Mouse (Mus musculus) MEL (cell line): ENCODE measurements around the gene Bglap. TPM values are rescaled to one million over a fixed set of nuclear protein-coding genes. Genes with fewer than 3 reads are reported as not detected.

Source experiments
- DNase-seq: peaks from one replicate; pipeline ENCODE4 v3.0.0; 2011; ENCODE audit warnings: low read depth, low spot score
- H3K27ac ChIP-seq: 2 replicates; pipeline ENCODE4 v1.5.1; 2012; ENCODE audit warnings: low read depth, mild to moderate bottlenecking, control low read depth, low read length, moderate library complexity; ENCODE audit not compliant: control insufficient read depth
- H3K27me3 ChIP-seq, 2 experiments: fragments of 150-350 bp in 1 of 2; sonication (generic) in 1 of 2; 2 replicates each; pipeline ENCODE4 v1.6.1; 2012; ENCODE audit warnings: low read length in 2 of 2, mild to moderate bottlenecking in 2 of 2, improper control_type of control experiment in 1 of 2, moderate library complexity in 1 of 2; ENCODE audit not compliant: insufficient read depth in 2 of 2, control insufficient read depth in 1 of 2
- H3K36me3 ChIP-seq, 2 experiments: 2 replicates each; pipeline ENCODE4 v1.6.1; 2012 to 2014; ENCODE audit warnings: low read length in 2 of 2, improper control_type of control experiment in 1 of 2, inconsistent platforms in 1 of 2, mild to moderate bottlenecking in 1 of 2; ENCODE audit not compliant: insufficient read depth in 2 of 2, control insufficient read depth in 1 of 2
- H3K4me1 ChIP-seq, 2 experiments: fragments of 150-350 bp in 1 of 2; sonication (generic) in 1 of 2; 2 replicates each; pipeline ENCODE4 v1.6.1; 2012; ENCODE audit warnings: low read length in 2 of 2, improper control_type of control experiment in 1 of 2, mild to moderate bottlenecking in 1 of 2; ENCODE audit not compliant: insufficient read depth in 2 of 2, control insufficient read depth in 1 of 2
- H3K4me3 ChIP-seq, 2 experiments: fragments of 150-350 bp in 1 of 2; sonication (generic) in 1 of 2; 2 replicates each; pipeline ENCODE4 v1.5.1; 2012; ENCODE audit warnings: low read depth in 2 of 2, low read length in 2 of 2, mild to moderate bottlenecking in 2 of 2, moderate library complexity in 2 of 2, control low read depth in 1 of 2, improper control_type of control experiment in 1 of 2; ENCODE audit not compliant: control insufficient read depth in 1 of 2, insufficient read depth in 1 of 2
- H3K79me2 ChIP-seq: 2 replicates; pipeline ENCODE4 v1.6.1; 2012; ENCODE audit warnings: mild to moderate bottlenecking, low read length, moderate library complexity; ENCODE audit not compliant: control insufficient read depth, poor library complexity, insufficient read depth
- H3K9ac ChIP-seq: 2 replicates; pipeline ENCODE4 v1.6.1; 2012; ENCODE audit warnings: low read depth, mild to moderate bottlenecking, control low read depth, low read length, moderate library complexity; ENCODE audit not compliant: control insufficient read depth, poor library complexity, severe bottlenecking
- H3K9me3 ChIP-seq: fragments of 150-350 bp; sonication (generic); replicated peaks from 2 replicates; pipeline ENCODE4 v1.6.1; 2012; ENCODE audit warnings: mild to moderate bottlenecking, low read length, improper control_type of control experiment, moderate library complexity; ENCODE audit not compliant: insufficient read depth
- CHD2 ChIP-seq: IDR thresholded peaks from 2 replicates; pipeline ENCODE4 v1.6.1; 2011; ENCODE audit warnings: low read length, improper control_type of control experiment
- ELF1 ChIP-seq: IDR thresholded peaks from 2 replicates; pipeline ENCODE4 v1.6.1; 2014; ENCODE audit warnings: low read depth, mild to moderate bottlenecking, inconsistent platforms, low read length, improper control_type of control experiment, moderate library complexity
- EP300 ChIP-seq, 2 experiments: IDR thresholded peaks; 2 replicates each; pipeline ENCODE4 v1.6.1; 2011; ENCODE audit warnings: improper control_type of control experiment in 2 of 2, low read length in 2 of 2, low read depth in 1 of 2, mild to moderate bottlenecking in 1 of 2
- HCFC1 ChIP-seq: IDR thresholded peaks from 2 replicates; pipeline ENCODE4 v1.6.1; 2012; ENCODE audit warnings: low read depth, mild to moderate bottlenecking, inconsistent platforms, low read length, improper control_type of control experiment, moderate library complexity
- JUND ChIP-seq: IDR thresholded peaks from 2 replicates; pipeline ENCODE4 v1.6.1; 2011; ENCODE audit warnings: low read depth, mild to moderate bottlenecking, improper control_type of control experiment, low read length
- KAT2A ChIP-seq: conservative IDR thresholded peaks from 2 replicates; pipeline ENCODE4 v1.6.1; 2012; ENCODE audit warnings: low read depth, low read length, improper control_type of control experiment, inconsistent platforms
- MAFK ChIP-seq: IDR thresholded peaks from 2 replicates; pipeline ENCODE4 v1.6.1; 2011; ENCODE audit warnings: low read depth, mild to moderate bottlenecking, low read length, improper control_type of control experiment, borderline replicate concordance
- MAX ChIP-seq: IDR thresholded peaks from 2 replicates; pipeline ENCODE4 v1.6.1; 2011; ENCODE audit warnings: low read length, improper control_type of control experiment
- MXI1 ChIP-seq: IDR thresholded peaks from 2 replicates; pipeline ENCODE4 v1.6.1; 2011; ENCODE audit warnings: mild to moderate bottlenecking, low read depth, low read length, improper control_type of control experiment
- MYC ChIP-seq: IDR thresholded peaks from 2 replicates; pipeline ENCODE4 v1.6.1; 2011; ENCODE audit warnings: low read depth, mild to moderate bottlenecking, low read length, improper control_type of control experiment, moderate library complexity
- NRF1 ChIP-seq: IDR thresholded peaks from 2 replicates; pipeline ENCODE4 v1.6.1; 2014; ENCODE audit warnings: low read depth, mild to moderate bottlenecking, inconsistent platforms, low read length, improper control_type of control experiment, moderate library complexity; ENCODE audit not compliant: poor library complexity, insufficient read depth, severe bottlenecking
- POLR2AphosphoS5 ChIP-seq: IDR thresholded peaks from 2 replicates; pipeline ENCODE4 v1.6.1; 2012; ENCODE audit warnings: low read depth, borderline replicate concordance, mild to moderate bottlenecking, inconsistent platforms, low read length, moderate library complexity, mixed read lengths
- RAD21 ChIP-seq: IDR thresholded peaks from 2 replicates; pipeline ENCODE4 v1.6.1; 2011; ENCODE audit warnings: mild to moderate bottlenecking, low read depth, low read length, improper control_type of control experiment
- RCOR1 ChIP-seq: IDR thresholded peaks from 2 replicates; pipeline ENCODE4 v1.6.1; 2012; ENCODE audit warnings: low read depth, mild to moderate bottlenecking, inconsistent platforms, low read length, improper control_type of control experiment
- SIN3A ChIP-seq: IDR thresholded peaks from 2 replicates; pipeline ENCODE4 v1.6.1; 2012; ENCODE audit warnings: low read length, improper control_type of control experiment, inconsistent platforms
- SMC3 ChIP-seq: IDR thresholded peaks from 2 replicates; pipeline ENCODE4 v1.6.1; 2011; ENCODE audit warnings: low read depth, low read length, improper control_type of control experiment
- TAL1 ChIP-seq: IDR thresholded peaks from 2 replicates; pipeline ENCODE4 v1.6.1; 2012; ENCODE audit warnings: mild to moderate bottlenecking, inconsistent platforms, low read length, moderate library complexity, mixed read lengths
- TBP ChIP-seq: IDR thresholded peaks from 2 replicates; pipeline ENCODE4 v1.8.0; 2011; ENCODE audit warnings: low read depth, low read length, improper control_type of control experiment
- TCF12 ChIP-seq: IDR thresholded peaks from 2 replicates; pipeline ENCODE4 v1.6.1; 2014; ENCODE audit warnings: low read depth, mild to moderate bottlenecking, inconsistent platforms, low read length, improper control_type of control experiment, moderate library complexity
- UBTF ChIP-seq: IDR thresholded peaks from 2 replicates; pipeline ENCODE4 v1.6.1; 2012; ENCODE audit warnings: low read depth, mild to moderate bottlenecking, inconsistent platforms, low read length, improper control_type of control experiment, moderate library complexity, borderline replicate concordance; ENCODE audit not compliant: insufficient read depth
- USF1 ChIP-seq: IDR thresholded peaks from 2 replicates; pipeline ENCODE4 v1.6.1; 2014; ENCODE audit warnings: low read depth, mild to moderate bottlenecking, inconsistent platforms, low read length, improper control_type of control experiment, moderate library complexity
- polyA plus RNA-seq, 2 experiments: library from polyadenylated mRNA; stranded (reverse) in 1 of 2; unstranded in 1 of 2; fragments of >175 nt in 1 of 2; fragments of >200 nt in 1 of 2; gene quantifications; 2 replicates each; pipeline versions ENCODE4 v1.2.1 to v1.2.4; 2012; ENCODE audit warnings: low replicate concordance in 2 of 2, low read depth in 1 of 2; ENCODE audit not compliant: insufficient read length in 2 of 2, insufficient read depth in 1 of 2, missing spikeins in 1 of 2
- total RNA-seq: library from RNA; depleted of rRNA; stranded (reverse); fragments of 300-350 nt; gene quantifications from 2 replicates; pipeline ENCODE4 v1.2.3, GENCODE M21; 2012

Bglap gene
- total and polyA plus RNA-seq, 3 experiments = 0.17 TPM; not detected in 2

DNA sequence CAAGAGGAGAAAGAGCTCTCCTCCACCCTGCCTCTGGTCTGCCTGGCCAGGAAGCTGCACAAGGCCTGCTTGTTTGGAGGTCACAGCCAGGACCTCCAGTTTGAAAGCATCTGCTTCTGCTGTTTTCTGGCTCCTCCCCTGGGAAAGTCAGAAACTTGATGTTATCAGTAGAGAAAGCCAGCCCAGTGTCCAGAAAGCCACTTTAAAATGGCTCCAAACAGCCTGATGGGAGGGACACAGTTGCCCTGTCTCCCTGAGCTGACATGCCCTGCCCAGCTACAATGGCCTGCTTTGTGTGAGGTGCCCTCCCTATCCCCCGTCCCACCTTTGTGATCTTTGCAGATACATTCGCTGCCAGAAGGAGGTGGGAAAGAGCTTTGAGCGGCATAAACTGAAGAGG is 24.3 kb downstream of the Bglap start:
- H3K9ac ChIP-seq = no peak overlapping the region
- no peak overlapping the region for H3K27ac ChIP-seq
- TF ChIP-seq SMC3 (no peak), TAL1 (no peak), POLR2AphosphoS5 (no peak), MAFK (no peak), MXI1 (no peak), TCF12 (no peak), UBTF (no peak), EP300 (IDR thresholded peaks at IDR 0.05; ENCODE audit: low read depth in 1 of 2, low read length in 2 of 2) (no peak), HCFC1 (no peak), RAD21 (no peak), RCOR1 (no peak), ELF1 (no peak)
- no peaks in the 10 kb centered on the region for H3K4me1 ChIP-seq
- H3K27me3 ChIP-seq = no peaks in the 10 kb centered on the region
- no peaks in the 10 kb centered on the region for H3K79me2 ChIP-seq
- H3K36me3 ChIP-seq = peaks cover 0 to 11% of the 10 kb centered on the region in 2 experiments; a peak in 2 of 4 replicates
- DNase-seq = no peak
- H3K9me3 ChIP-seq = no peaks in the 10 kb centered on the region
- H3K4me3 ChIP-seq = no peak overlapping the region

DNA sequence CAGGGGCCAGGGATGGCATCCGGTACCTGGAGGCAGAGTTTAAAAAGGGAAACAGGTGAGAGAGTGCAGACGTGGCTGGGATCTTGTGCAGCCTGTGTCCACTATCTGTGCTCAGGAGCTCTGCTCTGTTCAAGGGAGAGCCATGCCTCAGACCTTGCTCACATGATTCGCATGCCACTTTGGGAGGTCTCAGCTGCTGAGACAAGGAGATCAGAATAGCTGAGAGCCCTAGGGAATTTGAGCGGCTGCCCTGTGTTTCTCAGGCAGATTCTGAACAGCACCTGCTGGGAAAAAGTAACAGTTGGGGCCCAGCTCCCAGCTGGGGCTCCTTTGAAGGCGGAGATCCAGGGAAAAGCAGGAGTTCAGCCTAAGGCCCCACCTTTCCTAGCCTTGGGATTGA is 24.7 kb downstream of the Bglap start:
- Histone ChIP-seq H3K9ac (no peak overlapping the region), H3K9me3 (no peaks in the 10 kb centered on the region), H3K36me3 (peaks cover 0 to 12% of the 10 kb centered on the region in 2 experiments; a peak in 2 of 4 replicates), H3K4me3 (no peak overlapping the region), H3K27ac (no peak overlapping the region), H3K4me1 (no peaks in the 10 kb centered on the region), H3K27me3 (no peaks in the 10 kb centered on the region), H3K79me2 (no peaks in the 10 kb centered on the region)
- TF ChIP-seq NRF1 = no peak
- no peak for TF ChIP-seq MYC
- no peak for TF ChIP-seq POLR2AphosphoS5
- TF ChIP-seq KAT2A = no peak
- no peak for TF ChIP-seq MAX
- no peak for TF ChIP-seq USF1
- TF ChIP-seq TBP = no peak
- TF ChIP-seq CHD2 = no peak
- no peak for TF ChIP-seq SIN3A
- no peak for TF ChIP-seq ELF1
- no peak for TF ChIP-seq RAD21
- no peak for TF ChIP-seq JUND
- DNase-seq = no peak
